Mouse (Mus musculus) spleen, adult 2 months (tissue): Measurements from ENCODE around the gene Scn7a.

Experiments used
- CTCF ChIP-seq: fragments of 200-500 bp; IDR thresholded peaks from 2 replicates; pipeline ENCODE4 v1.5.1; 2011; ENCODE audit warnings: mild to moderate bottlenecking, inconsistent platforms; ENCODE audit not compliant: insufficient read depth, insufficient read length, insufficient replicate concordance; ENCODE audit errors: extremely low read depth
- POLR2A ChIP-seq: fragments of 200-500 bp; IDR thresholded peaks from 2 replicates; pipeline ENCODE4 v1.6.1; 2011; ENCODE audit warnings: low read depth, low read length, inconsistent platforms

DNA sequence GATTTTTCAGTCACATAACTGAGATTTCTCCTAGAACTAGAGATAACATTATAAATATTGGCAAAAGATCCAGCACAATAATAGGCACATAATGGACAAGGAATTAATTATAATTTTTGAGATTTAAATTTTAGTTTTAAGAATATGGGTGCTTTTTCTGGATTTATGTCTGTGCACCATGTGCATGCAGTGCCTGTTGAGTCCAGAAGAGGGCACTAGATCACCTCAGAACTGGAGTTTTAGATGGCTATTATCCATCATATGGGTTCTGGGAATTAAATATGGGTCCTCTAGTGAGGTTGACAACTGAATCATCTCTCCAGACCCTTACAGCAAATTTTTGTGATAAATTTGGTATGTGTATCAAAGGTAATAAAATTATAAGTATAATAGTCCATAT is 21.8 kb downstream of the Scn7a start:
- TF ChIP-seq POLR2A = no peak
- TF ChIP-seq CTCF = no peak
